9 mouse cellular contexts compared by ENCODE assay signal in the genomic region with DNA sequence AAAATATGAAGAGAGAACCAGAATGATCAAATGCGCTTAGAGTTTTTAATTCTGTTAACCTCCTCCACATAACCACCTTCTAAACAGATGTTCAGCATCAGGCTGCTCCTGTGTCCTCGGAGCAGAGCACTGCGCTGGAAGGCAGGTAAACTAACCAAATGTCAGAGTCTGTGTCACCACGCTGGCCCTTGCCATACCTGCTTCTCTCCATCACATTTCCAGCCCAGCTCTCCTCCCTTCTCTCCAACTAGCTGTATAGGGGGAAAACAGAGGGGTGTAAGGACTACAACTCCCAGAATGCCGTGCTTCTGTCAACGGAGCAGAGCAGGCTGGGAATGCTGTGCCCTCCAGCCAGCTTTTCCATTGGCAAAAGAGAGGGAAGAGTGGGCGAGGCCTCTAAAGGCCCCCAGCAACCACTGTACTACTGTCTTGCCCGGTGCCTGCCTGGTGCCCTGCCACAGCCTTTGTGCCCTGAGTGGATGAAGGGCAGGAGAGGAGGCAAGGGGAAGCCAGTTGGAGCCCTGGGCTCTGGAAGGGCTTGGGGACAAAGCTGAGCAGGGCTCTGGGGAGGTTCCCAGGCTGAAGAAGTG. TPM values are rescaled to one million over a fixed set of nuclear protein-coding genes. Genes with fewer than 3 reads are reported as not detected.
DNase-seq lines count a peak whose midpoint lies in the region; ATAC-seq lines count a peak whose summit lies in the region.
"Had no signal": no experiment of that assay in that cellular context is flagged by ENCODE, and none has a peak within 500 bp of the region (broad histone marks: within the 10 kb centered on the region; RNA-seq: fewer than 3 reads in every experiment).

No protein-coding gene starts in this region.

- 52% methylated on average over 8 of the region's 8 CpGs for WGBS in midbrain, embryonic 14.5 days

- H3K4me1 ChIP-seq in midbrain, embryonic 14.5 days (ENCODE audit: control insufficient read depth, insufficient read depth, low read length) = peaks cover 17% of the 10 kb centered on the region

- no peaks in the 10 kb centered on the region for H3K27me3 ChIP-seq in midbrain, embryonic 14.5 days (ENCODE audit: control insufficient read depth, insufficient read depth, low read length)

- ATAC-seq in midbrain, embryonic 14.5 days (ENCODE audit: low FRiP score, low TSS enrichment) = peak; percentile 68
- no peak for ATAC-seq in erythroid progenitor cell, adult 5-6 weeks (replicated peaks; ENCODE audit: low FRiP score, poor library complexity, severe bottlenecking)

- peak; percentile 74 for DNase-seq in NIH3T3 (ENCODE audit: low read depth)
- DNase-seq in cerebellum, postnatal 25 days = peak; percentile 63 to 74
- peak; percentile 73 to 75 for DNase-seq in heart, adult 18-20 months
- DNase-seq in kidney, adult 11 months = peak; percentile 57
- DNase-seq in left cerebral cortex, postnatal 10 days (ENCODE audit: extremely low spot score in 1 of 2, low spot score in 2 of 2) = peak; percentile 71 to 73
- peak; percentile 88 for DNase-seq in midbrain, embryonic 14.5 days
- DNase-seq in T-cell, adult 2 months (ENCODE audit: low spot score) = no peak

- H3K9ac ChIP-seq in midbrain, embryonic 14.5 days (replicated peaks; ENCODE audit: low read length) = peak overlapping the region; percentile 45; the same call in 1 of the 2 replicates

- H3K27ac ChIP-seq in midbrain, embryonic 14.5 days (replicated peaks; ENCODE audit: low read depth, low read length) = peak overlapping the region; percentile 86

- peaks cover 37% of the 10 kb centered on the region for H3K36me3 ChIP-seq in midbrain, embryonic 14.5 days (ENCODE audit: control insufficient read depth, insufficient read depth, low read length)

- H3K4me3 ChIP-seq in midbrain, embryonic 14.5 days (replicated peaks; ENCODE audit: low read depth, low read length) = peak overlapping the region; percentile 19; the same call in 1 of the 2 replicates

- intact Hi-C loops in left cerebral cortex, postnatal 10 days (cut with DNase I) = no loop called here

- peak overlapping the region; percentile 47 for H3K4me2 ChIP-seq in midbrain, embryonic 14.5 days (ENCODE audit: low read length)

- no peaks in the 10 kb centered on the region for H3K9me3 ChIP-seq in midbrain, embryonic 14.5 days (ENCODE audit: control insufficient read depth, low read length)

RNA-seq across cellular contexts. Expression of a gene that starts 5.6 kb away (rescaled TPM):
- 100 to 1,000 TPM; 160 to 167 TPM for total RNA-seq in heart, adult 18-20 months (2021)
- total RNA-seq in left cerebral cortex, postnatal 10 days (2021) = 10 to 100 TPM; 46.8 to 47.1 TPM
- polyA plus RNA-seq in midbrain, embryonic 14.5 days (2014; fragmentation: Nextera tagmentation; extraction: Ambion mirVana) = 110 and 139 TPM in 2 replicates
- 28.8 and 39.8 TPM in 2 replicates for total RNA-seq in erythroid progenitor cell, adult 5-6 weeks (2015; ENCODE audit: low replicate concordance)
- total RNA-seq in erythroid progenitor cell, adult 5-6 weeks (2017; ENCODE audit: low replicate concordance) = 8.5 and 8.7 TPM in 2 replicates

RNA-seq across cellular contexts. Expression of a gene that starts 6.2 kb away (rescaled TPM):
- total RNA-seq in heart, adult 18-20 months (2021) = 10 to 100 TPM; 91.7 to 95.7 TPM
- total RNA-seq in left cerebral cortex, postnatal 10 days (2021) = 100 to 1,000 TPM; 238 to 244 TPM
- 123 and 130 TPM in 2 replicates for polyA plus RNA-seq in midbrain, embryonic 14.5 days (2014; fragmentation: Nextera tagmentation; extraction: Ambion mirVana)
- 3.2 and 3.8 TPM in 2 replicates for total RNA-seq in erythroid progenitor cell, adult 5-6 weeks (2015; ENCODE audit: low replicate concordance)
- 5.9 and 11.6 TPM in 2 replicates for total RNA-seq in erythroid progenitor cell, adult 5-6 weeks (2017; ENCODE audit: low replicate concordance)

RNA-seq across cellular contexts. Expression of a gene that starts 21.4 kb away (rescaled TPM):
- total RNA-seq in heart, adult 18-20 months (2021) = under 1 TPM; 0.17 to 0.57 TPM
- total RNA-seq in left cerebral cortex, postnatal 10 days (2021) = under 1 TPM in 1 of 2 experiments, not detected in 1; 0.39 TPM
- polyA plus RNA-seq in midbrain, embryonic 14.5 days (2014; fragmentation: Nextera tagmentation; extraction: Ambion mirVana) = 0.08 and 2.4 TPM in 2 replicates
- total RNA-seq in erythroid progenitor cell, adult 5-6 weeks (2015; ENCODE audit: low replicate concordance) = 1.1 TPM in 1 of 2 replicates, not detected in the other
- 0.23 and 0.26 TPM in 2 replicates for total RNA-seq in erythroid progenitor cell, adult 5-6 weeks (2017; ENCODE audit: low replicate concordance)
- polyA plus RNA-seq: spleen, adult 2 months had no signal

RNA-seq across cellular contexts. Expression of a gene that starts 53.2 kb away (rescaled TPM):
- 1 to 10 TPM in 1 of 2 experiments, not detected in 1; 1.3 TPM for total RNA-seq in heart, adult 18-20 months (2021)
- not detected for total RNA-seq in left cerebral cortex, postnatal 10 days (2021)
- 0.47 TPM in 1 of 2 replicates, not detected in the other for polyA plus RNA-seq in midbrain, embryonic 14.5 days (2014; fragmentation: Nextera tagmentation; extraction: Ambion mirVana)
- not detected in 2 replicates for total RNA-seq in erythroid progenitor cell, adult 5-6 weeks (2015; ENCODE audit: low replicate concordance)
- total RNA-seq in erythroid progenitor cell, adult 5-6 weeks (2017; ENCODE audit: low replicate concordance) = not detected in 2 replicates
- polyA plus RNA-seq: spleen, adult 2 months had no signal

Comparison
In these comparisons a context has a peak if more than half of its experiments do, and no peak if none do; other contexts are left out.
1. RNA of a gene that starts 6.2 kb away (total RNA-seq): 238 to 244 TPM in left cerebral cortex, postnatal 10 days and 91.7 to 95.7 TPM in heart, adult 18-20 months; 3.2 to 11.6 TPM in erythroid progenitor cell, adult 5-6 weeks; every median in the first group is over 4 times any median in the second.